Mouse (Mus musculus) liver, embryonic 14.5 days (tissue): Measurements from ENCODE around the gene Vmn2r57.
"Not testable (repeated sequence)": the region's sequence is repeated elsewhere in the genome, so short reads cannot be mapped to it uniquely, and the experiment has no call there.

Experiments used
- CTCF ChIP-seq: IDR thresholded peaks from 2 replicates; pipeline ENCODE4 v1.5.1; 2016; ENCODE audit warnings: antibody characterized with exemption, low read depth, control low read depth
- EP300 ChIP-seq: IDR thresholded peaks from 2 replicates; pipeline ENCODE4 v1.6.1; 2016; ENCODE audit warnings: antibody characterized with exemption, low read depth

DNA sequence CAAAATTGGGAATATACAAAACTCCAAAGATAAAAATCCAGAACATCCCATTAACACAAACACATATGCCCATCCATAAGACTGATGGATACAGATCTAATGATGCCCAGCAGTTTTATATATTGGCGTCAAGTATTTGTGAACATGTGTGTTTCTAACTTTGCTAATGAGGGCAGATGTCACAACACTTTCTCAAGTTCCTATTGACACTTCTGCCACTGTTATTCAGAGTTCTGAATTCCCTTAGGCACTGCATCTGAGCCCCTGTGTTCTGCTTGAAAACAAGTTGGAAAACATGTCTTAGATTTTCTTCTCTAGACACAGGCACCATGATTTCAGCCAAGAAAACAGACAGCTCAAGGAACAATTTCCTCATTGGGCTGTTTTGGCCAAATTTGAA, at the start of gene Vmn2r57:
- TF ChIP-seq CTCF, EP300: not testable (repeated sequence)
